8 mouse cellular contexts compared by ENCODE assay signal in the genomic region with DNA sequence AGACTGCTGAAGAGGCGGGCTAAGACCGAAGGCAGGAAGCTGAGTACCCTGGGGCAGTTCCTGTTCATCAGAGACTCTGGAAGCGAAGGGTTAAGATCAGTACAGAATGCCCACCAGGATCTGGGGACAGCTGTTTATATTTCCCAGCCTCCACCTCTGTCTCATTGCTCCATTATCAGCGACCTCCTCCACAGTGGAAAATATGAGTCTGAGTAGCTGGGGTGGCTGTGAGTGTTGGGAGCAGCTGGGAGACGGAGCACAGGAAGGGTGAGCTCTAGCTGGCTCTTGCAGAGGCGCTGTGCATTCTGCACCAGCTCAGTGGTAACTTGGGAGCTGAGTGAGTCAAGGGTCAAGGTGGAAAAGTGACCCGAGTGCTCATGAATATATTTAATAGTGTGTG.
A peak's percentile ranks its signal among the peaks of the same experiment; 100 is the strongest.
DNase-seq lines count a peak whose midpoint lies in the region; ATAC-seq lines count a peak whose summit lies in the region.

No protein-coding gene starts in this region.

- no peaks in the 10 kb centered on the region for H3K27me3 ChIP-seq in hindbrain, embryonic 10.5 days (ENCODE audit: insufficient read depth, poor library complexity, severe bottlenecking)
- no peaks in the 10 kb centered on the region for H3K27me3 ChIP-seq in hindbrain, embryonic 14.5 days (ENCODE audit: control insufficient read depth, insufficient read depth, low read length)
- H3K27me3 ChIP-seq in heart, embryonic 16.5 days (ENCODE audit: control insufficient read depth, insufficient read depth, low read length) = no peaks in the 10 kb centered on the region

- ATAC-seq in hindbrain, embryonic 14.5 days (ENCODE audit: low FRiP score) = no peak
- peak; percentile 77 for ATAC-seq in heart, embryonic 16.5 days (replicated peaks; ENCODE audit: extremely low read depth, insufficient read depth, low FRiP score)

- no peak overlapping the region for H3K4me3 ChIP-seq in hindbrain, embryonic 10.5 days
- H3K4me3 ChIP-seq in hindbrain, embryonic 14.5 days (replicated peaks; ENCODE audit: low read length) = no peak overlapping the region
- H3K4me3 ChIP-seq in heart, embryonic 16.5 days (ENCODE audit: low read length) = no peak overlapping the region

- 64% methylated on average over 7 of the region's 7 CpGs for WGBS in hindbrain, embryonic 10.5 days
- 72% methylated on average over 7 of the region's 7 CpGs for WGBS in hindbrain, embryonic 14.5 days
- WGBS in heart, embryonic 16.5 days = 23% methylated on average over 7 of the region's 7 CpGs

- no peaks in the 10 kb centered on the region for H3K36me3 ChIP-seq in hindbrain, embryonic 10.5 days
- no peaks in the 10 kb centered on the region for H3K36me3 ChIP-seq in hindbrain, embryonic 14.5 days (replicated peaks; ENCODE audit: control insufficient read depth, insufficient read depth)
- no peaks in the 10 kb centered on the region for H3K36me3 ChIP-seq in heart, embryonic 16.5 days (ENCODE audit: control insufficient read depth, insufficient read depth)

- peak; percentile 7 for DNase-seq in hindbrain, embryonic 10.5 days (ENCODE audit: low spot score)
- DNase-seq in hindbrain, embryonic 14.5 days (ENCODE audit: low spot score) = no peak
- peak; percentile 44 for DNase-seq in embryo, embryonic 10.5 days (ENCODE audit: low spot score)
- DNase-seq in lung, postnatal 4 days = peak; percentile 42 to 72
- no peak for DNase-seq in layer of hippocampus, postnatal 10 days (ENCODE audit: low spot score in 2 of 2)
- DNase-seq in ovary, postnatal 14 days (ENCODE audit: low spot score) = no peak
- no peak for DNase-seq in right cerebral cortex, adult 18-20 months

- no peak overlapping the region for H3K27ac ChIP-seq in hindbrain, embryonic 10.5 days
- no peak overlapping the region for H3K27ac ChIP-seq in hindbrain, embryonic 14.5 days
- peak overlapping the region; percentile 68 for H3K27ac ChIP-seq in heart, embryonic 16.5 days (ENCODE audit: low read length)

- peaks cover 16% of the 10 kb centered on the region for H3K4me1 ChIP-seq in hindbrain, embryonic 10.5 days (replicated peaks)
- H3K4me1 ChIP-seq in hindbrain, embryonic 14.5 days (replicated peaks; ENCODE audit: control insufficient read depth, insufficient read depth, low read length) = no peaks in the 10 kb centered on the region; the same call in 1 of the 2 replicates
- peaks cover 17% of the 10 kb centered on the region for H3K4me1 ChIP-seq in heart, embryonic 16.5 days (ENCODE audit: control insufficient read depth, insufficient read depth, low read length)

- H3K4me2 ChIP-seq in hindbrain, embryonic 14.5 days (replicated peaks) = no peak overlapping the region
- H3K4me2 ChIP-seq in heart, embryonic 16.5 days (ENCODE audit: low read depth, low read length) = peak overlapping the region; percentile 18; the same call in 1 of the 2 replicates

- H3K9me3 ChIP-seq in hindbrain, embryonic 10.5 days = no peaks in the 10 kb centered on the region
- no peaks in the 10 kb centered on the region for H3K9me3 ChIP-seq in hindbrain, embryonic 14.5 days (ENCODE audit: control insufficient read depth, low read length)
- no peaks in the 10 kb centered on the region for H3K9me3 ChIP-seq in heart, embryonic 16.5 days (replicated peaks; ENCODE audit: control insufficient read depth, low read length)

- no peak overlapping the region for H3K9ac ChIP-seq in hindbrain, embryonic 14.5 days
- peak overlapping the region; percentile 29; the same call in 1 of the 2 replicates for H3K9ac ChIP-seq in heart, embryonic 16.5 days (ENCODE audit: low read length)

Comparison
In these comparisons a context has a peak if more than half of its experiments do, and no peak if none do; other contexts are left out.
1. DNase-seq: peak in hindbrain, embryonic 10.5 days (single experiment), embryo, embryonic 10.5 days (single experiment) and lung, postnatal 4 days (2 of 2); none in hindbrain, embryonic 14.5 days (single experiment), layer of hippocampus, postnatal 10 days (0 of 2), ovary, postnatal 14 days (single experiment) and right cerebral cortex, adult 18-20 months (single experiment).